Comparison of ENCODE assay signal across 24 mouse cellular contexts in genomic region chr17:43133106-43133505, GRCm38 (mm10).
DNase-seq lines count a peak whose midpoint lies in the region; ATAC-seq and TF ChIP-seq lines count a peak whose summit lies in the region.
"Had no signal": no experiment of that assay in that cellular context is flagged by ENCODE, and none has a peak within 500 bp of the region (broad histone marks: within the 10 kb centered on the region; RNA-seq: fewer than 3 reads in every experiment).

No protein-coding gene starts in this region.

- TF ChIP-seq CTCF in gastrocnemius, adult 2 months (IDR thresholded peaks at IDR 0.05): no peak

- WGBS in midbrain, embryonic 11.5 days: 89% methylated on average over 4 of the region's 4 CpGs
- 87% methylated on average over 4 of the region's 4 CpGs for WGBS in midbrain, embryonic 10.5 days

- no peaks in the 10 kb centered on the region for H3K9me3 ChIP-seq in midbrain, embryonic 11.5 days (ENCODE audit: control insufficient read depth, low read length)
- H3K9me3 ChIP-seq in midbrain, embryonic 10.5 days (replicated peaks): no peaks in the 10 kb centered on the region
- H3K9me3 ChIP-seq: forebrain, embryonic 10.5 days; forebrain, embryonic 13.5 days; heart, embryonic 12.5 days; heart, embryonic 15.5 days had no signal

- H3K9ac ChIP-seq in midbrain, embryonic 11.5 days (ENCODE audit: low read length): no peak overlapping the region
- H3K9ac ChIP-seq: forebrain, embryonic 13.5 days; heart, embryonic 12.5 days; heart, embryonic 15.5 days; hindbrain, embryonic 14.5 days had no signal

- H3K4me3 ChIP-seq in gastrocnemius, adult 2 months: no peak overlapping the region
- H3K4me3 ChIP-seq in midbrain, embryonic 11.5 days (ENCODE audit: low read depth, low read length): no peak overlapping the region
- H3K4me3 ChIP-seq in midbrain, embryonic 10.5 days: no peak overlapping the region
- H3K4me3 ChIP-seq: forebrain, embryonic 10.5 days; forebrain, embryonic 13.5 days; heart, embryonic 12.5 days; heart, embryonic 15.5 days had no signal

- intact Hi-C loops in gastrocnemius, adult 2 months (cut with DNase I): no loop called here
- intact Hi-C loops in gastrocnemius, postnatal 36 days (cut with DNase I): loop anchor here (5.0 kb wide), 1 partner anchor 56 kb away; no protein-coding TSS in a partner anchor

- no peak overlapping the region for H3K4me2 ChIP-seq in midbrain, embryonic 11.5 days
- H3K4me2 ChIP-seq: forebrain, embryonic 13.5 days; heart, embryonic 12.5 days; heart, embryonic 15.5 days; hindbrain, embryonic 14.5 days had no signal

- DNase-seq in cerebellum, postnatal 10 days: peak; percentile 31 to 32
- no peak for DNase-seq in cerebellum, adult 11-12 months
- DNase-seq in gastrocnemius, adult 2 months: peak; percentile 51
- no peak for DNase-seq in gastrocnemius, postnatal 36 days
- DNase-seq in midbrain, embryonic 11.5 days (ENCODE audit: low spot score, missing footprints): peak; percentile 26
- no peak for DNase-seq in midbrain, embryonic 10.5 days (ENCODE audit: low spot score)
- DNase-seq: adrenal gland, adult 8-10 months; adrenal gland, postnatal 25 days; cerebellum, adult 18-20 months; cerebellum, adult 9-10 months; heart, adult 18-20 months; heart, postnatal 10 days; heart, postnatal 36 days; kidney, adult 2 months had no signal

- H3K27ac ChIP-seq in gastrocnemius, adult 2 months: peak overlapping the region; percentile 59
- no peak overlapping the region for H3K27ac ChIP-seq in midbrain, embryonic 11.5 days (ENCODE audit: low read depth, low read length)
- H3K27ac ChIP-seq in midbrain, embryonic 10.5 days (replicated peaks): no peak overlapping the region
- H3K27ac ChIP-seq: forebrain, embryonic 10.5 days; forebrain, embryonic 13.5 days; heart, embryonic 15.5 days; hindbrain, embryonic 14.5 days; hindbrain, postnatal 0 days had no signal

- ATAC-seq in midbrain, embryonic 11.5 days (ENCODE audit: low FRiP score): no peak
- ATAC-seq: activated CD4-positive, CD25-positive, alpha-beta regulatory T cell, adult 4 months; forebrain, embryonic 13.5 days; forebrain, embryonic 16.5 days; hindbrain, postnatal 0 days; inflammation-experienced regulatory T-cells, adult 6 months; intestine, postnatal 0 days had no signal

- no peaks in the 10 kb centered on the region for H3K4me1 ChIP-seq in midbrain, embryonic 11.5 days (ENCODE audit: control insufficient read depth, insufficient read depth, low read length)
- H3K4me1 ChIP-seq in midbrain, embryonic 10.5 days: 0 out of 2 replicates have a peak, but pooled peaks cover 2% of the 10 kb centered on the region
- H3K4me1 ChIP-seq: forebrain, embryonic 10.5 days; forebrain, embryonic 13.5 days; heart, embryonic 12.5 days; heart, embryonic 15.5 days had no signal

- no peaks in the 10 kb centered on the region for H3K27me3 ChIP-seq in midbrain, embryonic 11.5 days (ENCODE audit: control insufficient read depth, insufficient read depth, low read length)
- no peaks in the 10 kb centered on the region for H3K27me3 ChIP-seq in midbrain, embryonic 10.5 days (ENCODE audit: low read depth, poor library complexity, severe bottlenecking)
- H3K27me3 ChIP-seq: forebrain, embryonic 13.5 days; heart, embryonic 12.5 days; heart, embryonic 15.5 days had no signal

- no peaks in the 10 kb centered on the region for H3K36me3 ChIP-seq in midbrain, embryonic 11.5 days (ENCODE audit: control insufficient read depth, insufficient read depth, low read length)
- no peaks in the 10 kb centered on the region for H3K36me3 ChIP-seq in midbrain, embryonic 10.5 days
- H3K36me3 ChIP-seq: forebrain, embryonic 10.5 days; heart, embryonic 12.5 days; heart, embryonic 15.5 days had no signal

Comparison
In these comparisons a context has a peak if more than half of its experiments do, and no peak if none do; other contexts are left out.
1. DNase-seq: peak in cerebellum, postnatal 10 days (2 of 2), gastrocnemius, adult 2 months (single experiment) and midbrain, embryonic 11.5 days (single experiment); none in cerebellum, adult 11-12 months (single experiment), gastrocnemius, postnatal 36 days (0 of 2) and midbrain, embryonic 10.5 days (single experiment).